8 mouse cellular contexts compared by ENCODE assay signal in the genomic region with DNA sequence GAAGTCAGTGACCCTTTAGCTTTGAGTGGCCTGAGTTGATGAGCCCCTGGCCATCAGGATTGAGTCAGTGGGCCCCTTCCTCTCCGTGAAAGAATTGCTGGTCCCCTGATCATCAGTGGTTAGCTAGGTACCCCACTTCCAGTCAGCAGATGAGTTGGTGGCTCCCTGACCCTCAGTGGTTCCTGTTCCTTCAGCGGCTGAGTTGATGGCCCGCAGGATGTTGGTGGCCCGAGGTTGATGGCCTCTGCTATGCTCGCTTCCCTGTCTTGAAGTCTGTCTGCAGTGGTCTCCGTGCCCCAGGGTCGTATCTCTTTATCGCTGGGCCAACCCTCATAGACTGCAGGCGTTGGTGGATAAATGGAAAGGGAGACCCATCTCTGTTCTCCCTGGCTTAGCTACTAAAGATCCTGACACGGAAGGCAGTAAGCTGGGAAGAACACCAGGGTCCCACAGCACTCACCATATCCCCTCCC. TPM values are rescaled to one million over a fixed set of nuclear protein-coding genes. Genes with fewer than 3 reads are reported as not detected.
A peak's percentile ranks its signal among the peaks of the same experiment; 100 is the strongest.
DNase-seq lines count a peak whose midpoint lies in the region; ATAC-seq and TF ChIP-seq lines count a peak whose summit lies in the region.

No protein-coding gene starts in this region.

- peaks cover 16% of the 10 kb centered on the region for H3K4me1 ChIP-seq in kidney, embryonic 16.5 days (ENCODE audit: insufficient read depth, low read length)
- H3K4me1 ChIP-seq in bone marrow macrophage, adult 2 months (ENCODE audit: control insufficient read depth, insufficient read depth, low read length): peaks cover 13% of the 10 kb centered on the region
- H3K4me1 ChIP-seq in forebrain, postnatal 0 days (ENCODE audit: insufficient read depth): no peaks in the 10 kb centered on the region

- H3K27ac ChIP-seq in kidney, embryonic 16.5 days (ENCODE audit: low read length): no peak overlapping the region
- H3K27ac ChIP-seq in bone marrow macrophage, adult 2 months (ENCODE audit: insufficient read depth, low read depth, low read length): no peak overlapping the region
- H3K27ac ChIP-seq in forebrain, postnatal 0 days (ENCODE audit: low read depth, low read length): no peak overlapping the region
- no peak overlapping the region for H3K27ac ChIP-seq in macrophage

- H3K27me3 ChIP-seq in kidney, embryonic 16.5 days (ENCODE audit: insufficient read depth, low read length): no peaks in the 10 kb centered on the region
- H3K27me3 ChIP-seq in forebrain, postnatal 0 days (ENCODE audit: insufficient read depth, low read length): no peaks in the 10 kb centered on the region

- H3K36me3 ChIP-seq in kidney, embryonic 16.5 days (ENCODE audit: insufficient read depth, low read length): no peaks in the 10 kb centered on the region
- no peaks in the 10 kb centered on the region for H3K36me3 ChIP-seq in forebrain, postnatal 0 days (ENCODE audit: insufficient read depth)
- no peaks in the 10 kb centered on the region for H3K36me3 ChIP-seq in macrophage (ENCODE audit: inconsistent target)

- no peak for ATAC-seq in kidney, embryonic 16.5 days (ENCODE audit: low FRiP score, low TSS enrichment)
- ATAC-seq in forebrain, postnatal 0 days: no peak

- TF ChIP-seq POLR2A in bone marrow macrophage, adult 2 months (IDR thresholded peaks at IDR 0.05; ENCODE audit: borderline replicate concordance, low read depth, low read length): no peak

- peak overlapping the region; percentile 74 for H3K4me3 ChIP-seq in kidney, embryonic 16.5 days (ENCODE audit: low read length)
- peak overlapping the region; percentile 82 for H3K4me3 ChIP-seq in bone marrow macrophage, adult 2 months (ENCODE audit: insufficient read depth, low read length)
- H3K4me3 ChIP-seq in forebrain, postnatal 0 days (ENCODE audit: low read depth, low read length): peak overlapping the region; percentile 96
- H3K4me3 ChIP-seq in macrophage (ENCODE audit: inconsistent target): peak overlapping the region; percentile 48

- no peaks in the 10 kb centered on the region for H3K9me3 ChIP-seq in kidney, embryonic 16.5 days (ENCODE audit: low read length)
- no peaks in the 10 kb centered on the region for H3K9me3 ChIP-seq in forebrain, postnatal 0 days (ENCODE audit: low read length)

- DNase-seq in kidney, adult 11 months: no peak
- DNase-seq in forebrain, postnatal 0 days: no peak
- no peak for DNase-seq in ovary, adult 18-20 months (ENCODE audit: low spot score)
- no peak for DNase-seq in layer of hippocampus, adult 18-20 months (ENCODE audit: low spot score in 2 of 2)
- no peak for DNase-seq in cerebellum, postnatal 36 days

- H3K79me2 ChIP-seq in macrophage (ENCODE audit: inconsistent target): no peaks in the 10 kb centered on the region

- TF ChIP-seq CTCF in bone marrow macrophage, adult 2 months (IDR thresholded peaks at IDR 0.05; ENCODE audit: low read depth, low read length): no peak
- TF ChIP-seq CTCF in forebrain, postnatal 0 days (IDR thresholded peaks at IDR 0.05; ENCODE audit: low read depth): no peak

- 2% methylated on average over 10 of the region's 10 CpGs for WGBS in kidney, embryonic 16.5 days
- 2% methylated on average over 10 of the region's 10 CpGs for WGBS in forebrain, postnatal 0 days
- 3% methylated on average over 10 of the region's 10 CpGs for WGBS in macrophage (ENCODE audit: missing documents)

- peak overlapping the region; percentile 89 for H3K9ac ChIP-seq in kidney, embryonic 16.5 days (replicated peaks; ENCODE audit: low read length)
- peak overlapping the region; percentile 86 for H3K9ac ChIP-seq in forebrain, postnatal 0 days

- H3K4me2 ChIP-seq in kidney, embryonic 16.5 days (replicated peaks; ENCODE audit: low read depth, low read length): peak overlapping the region; percentile 77
- peak overlapping the region; percentile 61 for H3K4me2 ChIP-seq in forebrain, postnatal 0 days (ENCODE audit: low read depth)

RNA-seq across cellular contexts. Expression of gene Bbs12, which starts 0.4 kb away (rescaled TPM):
- polyA plus RNA-seq in kidney, embryonic 16.5 days (2015; fragmentation: Nextera tagmentation; extraction: Ambion mirVana): 9.2 and 9.7 TPM in 2 replicates
- polyA plus RNA-seq in bone marrow macrophage, adult 2 months (2012; ENCODE audit: insufficient read depth, insufficient read length, missing spikeins): 2.4 and 3.0 TPM in 2 replicates
- total RNA-seq in forebrain, postnatal 0 days (2014; rRNA removed): 6.4 TPM in 2 replicates
- 3.5 and 3.8 TPM in 2 replicates for polyA plus RNA-seq in forebrain, postnatal 0 days (2015; fragmentation: Nextera tagmentation; extraction: Ambion mirVana)
- total RNA-seq in macrophage (2018; cell fraction: chromatin; rRNA removed): 1 to 10 TPM in 22 of 26 experiments, under 1 TPM in 4; 0.60 to 8.1 (median 2.3) TPM
- total RNA-seq in macrophage (2018; cell fraction: cytosol; rRNA removed): 1 to 10 TPM in 1 of 26 experiments, under 1 TPM in 25; 0.19 to 1.4 (median 0.62) TPM
- total RNA-seq in macrophage (2018; cell fraction: nucleus; rRNA removed): 10 to 100 TPM in 1 of 26 experiments, 1 to 10 TPM in 19, under 1 TPM in 5, not detected in 1; 0.68 to 17.1 (median 2.1) TPM
- 0.81 to 3.5 TPM (median 0.82 TPM) in 3 replicates for polyA plus RNA-seq in macrophage (2018)
- total RNA-seq in layer of hippocampus, adult 18-20 months (2021): 1 to 10 TPM; 5.2 to 6.3 TPM

RNA-seq across cellular contexts. Expression of gene Cetn4, which starts 0.6 kb away (rescaled TPM):
- 2.5 and 3.4 TPM in 2 replicates for polyA plus RNA-seq in kidney, embryonic 16.5 days (2015; fragmentation: Nextera tagmentation; extraction: Ambion mirVana)
- polyA plus RNA-seq in bone marrow macrophage, adult 2 months (2012; ENCODE audit: insufficient read depth, insufficient read length, missing spikeins): 1.6 and 4.4 TPM in 2 replicates
- 1.8 and 5.0 TPM in 2 replicates for total RNA-seq in forebrain, postnatal 0 days (2014; rRNA removed)
- 3.9 and 4.1 TPM in 2 replicates for polyA plus RNA-seq in forebrain, postnatal 0 days (2015; fragmentation: Nextera tagmentation; extraction: Ambion mirVana)
- total RNA-seq in macrophage (2018; cell fraction: chromatin; rRNA removed): under 1 TPM in 2 of 26 experiments, not detected in 24; 0.32 to 0.63 TPM
- total RNA-seq in macrophage (2018; cell fraction: cytosol; rRNA removed): 1 to 10 TPM in 11 of 26 experiments, under 1 TPM in 15; 0.29 to 1.9 (median 0.87) TPM
- total RNA-seq in macrophage (2018; cell fraction: nucleus; rRNA removed): 1 to 10 TPM in 3 of 26 experiments, under 1 TPM in 5, not detected in 18; 0.22 to 3.2 (median 0.68) TPM
- polyA plus RNA-seq in macrophage (2018): 0.77 to 3.7 TPM (median 2.6 TPM) in 3 replicates
- total RNA-seq in layer of hippocampus, adult 18-20 months (2021): 10 to 100 TPM in 1 of 2 experiments, 1 to 10 TPM in 1; 9.0 to 13.3 TPM

RNA-seq across cellular contexts. Expression of gene Fgf2, which starts 36.2 kb away (rescaled TPM):
- 1.4 and 1.6 TPM in 2 replicates for polyA plus RNA-seq in kidney, embryonic 16.5 days (2015; fragmentation: Nextera tagmentation; extraction: Ambion mirVana)
- 0.12 TPM in 1 of 2 replicates, not detected in the other for polyA plus RNA-seq in bone marrow macrophage, adult 2 months (2012; ENCODE audit: insufficient read depth, insufficient read length, missing spikeins)
- total RNA-seq in forebrain, postnatal 0 days (2014; rRNA removed): 1.2 and 1.5 TPM in 2 replicates
- 0.25 and 0.70 TPM in 2 replicates for polyA plus RNA-seq in forebrain, postnatal 0 days (2015; fragmentation: Nextera tagmentation; extraction: Ambion mirVana)
- 1 to 10 TPM in 4 of 26 experiments, under 1 TPM in 6, not detected in 16; 0.08 to 3.1 (median 0.28) TPM for total RNA-seq in macrophage (2018; cell fraction: chromatin; rRNA removed)
- under 1 TPM in 12 of 26 experiments, not detected in 14; 0.03 to 0.23 (median 0.04) TPM for total RNA-seq in macrophage (2018; cell fraction: cytosol; rRNA removed)
- under 1 TPM in 13 of 26 experiments, not detected in 13; 0.14 to 0.76 (median 0.31) TPM for total RNA-seq in macrophage (2018; cell fraction: nucleus; rRNA removed)
- 0.04 TPM in 1 of 3 replicates, not detected in the others for polyA plus RNA-seq in macrophage (2018)
- total RNA-seq in layer of hippocampus, adult 18-20 months (2021): 10 to 100 TPM in 1 of 2 experiments, 1 to 10 TPM in 1; 8.4 to 11.4 TPM
